Mouse (Mus musculus) CD4-positive, CD25-positive, alpha-beta regulatory T cell, adult 2 months (primary cell): ENCODE results near the gene Togaram1.

Experiments
- DNase-seq: peaks from one replicate; pipeline ENCODE4 v3.0.0-alpha.2; 2012; ENCODE audit warnings: low read depth, low spot score

The Togaram1 gene

GRCm38 (mm10) chr12:65048799-65049198 is 83.2 kb downstream of the Togaram1 start:
- DNase-seq: no peak

GRCm38 (mm10) chr12:65058203-65058602 is 92.6 kb downstream of the Togaram1 start:
- no peak for DNase-seq

GRCm38 (mm10) chr12:65061082-65061481 is 95.5 kb downstream of the Togaram1 start:
- DNase-seq: no peak

GRCm38 (mm10) chr12:65065241-65065640 is 99.6 kb downstream of the Togaram1 start:
- DNase-seq: peak; percentile 78

GRCm38 (mm10) chr12:65066234-65066633 is 100.6 kb downstream of the Togaram1 start:
- DNase-seq: no peak

GRCm38 (mm10) chr12:65068409-65068808 is 102.8 kb downstream of the Togaram1 start:
- no peak for DNase-seq
